Mouse (Mus musculus) left cerebral cortex, postnatal 10 days (tissue): ENCODE measurements around the gene Myo3b. TPM values are rescaled to one million over a fixed set of nuclear protein-coding genes. Genes with fewer than 3 reads are reported as not detected.
"Not testable (repeated sequence)": the region's sequence is repeated elsewhere in the genome, so short reads cannot be mapped to it uniquely, and the experiment has no call there.

Experiments
- DNase-seq, 2 experiments: peaks; one replicate each; pipeline ENCODE4 v3.0.0; 2021 to 2022; ENCODE audit warnings: low spot score in 2 of 2, mixed read lengths in 1 of 2; ENCODE audit errors: extremely low spot score in 1 of 2
- intact Hi-C: fragments of 180-260 bp; cut with DNase I; formaldehyde crosslinking; loops from one replicate; pipeline ENCODE4 v1.15.1; 2025
- total RNA-seq, 2 experiments: library from RNA; stranded (reverse); gene quantifications; 2 replicates each; pipeline ENCODE4 v1.2.3; 2021

The Myo3b gene
- total RNA-seq: 1 to 10 TPM; 1.1 to 1.9 TPM

DNA sequence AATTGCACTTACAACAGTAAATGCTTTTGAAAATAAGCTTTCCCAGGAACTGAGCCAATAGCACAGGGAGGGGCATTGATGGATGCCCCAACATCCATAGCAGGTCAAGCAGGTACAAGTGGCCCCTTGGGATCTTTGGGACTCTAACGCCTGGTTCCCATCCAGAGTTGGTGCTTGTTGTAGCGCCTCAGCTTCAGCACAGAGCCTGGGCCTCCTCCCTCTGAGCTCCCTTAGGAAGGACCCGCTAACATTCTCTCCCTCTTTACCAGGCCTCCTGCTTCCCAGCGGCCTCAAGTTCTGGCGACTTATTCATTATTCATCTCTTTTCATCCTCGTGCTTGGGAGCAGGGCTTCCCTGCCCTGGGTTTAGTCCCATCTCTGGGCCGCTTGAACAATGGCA lies at the start of gene Myo3b:
Gene Myo3b, plus strand, starts transcription at position 375 of the 400 bp plus-strand sequence.
- DNase-seq: no peak
- intact Hi-C loops: no loop called here

DNA sequence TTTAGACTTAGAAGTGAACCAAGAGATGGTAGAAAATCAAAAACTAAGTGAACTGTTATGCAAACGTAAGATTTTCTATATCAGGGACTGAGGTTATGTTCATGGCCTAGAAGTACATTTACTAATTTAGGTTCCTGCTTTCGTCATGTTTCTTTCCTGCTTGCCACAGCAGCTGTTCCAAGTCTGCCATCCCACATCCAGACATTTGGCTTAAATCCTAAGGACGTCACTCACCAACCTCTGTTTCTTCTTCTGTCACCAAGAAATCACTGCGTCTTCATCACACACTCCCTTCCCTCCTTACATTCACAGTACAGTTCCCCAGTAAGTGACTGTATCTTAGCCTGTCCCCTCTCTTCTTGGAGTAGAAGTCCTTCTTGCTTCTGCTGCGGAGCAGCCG lies 49.7 kb upstream of the Myo3b start:
- no peak for DNase-seq
- intact Hi-C loops: no loop called here

GRCm38 (mm10) chr2:69990647-69991046 lies 48.3 kb upstream of the Myo3b start:
- no peak for DNase-seq
- intact Hi-C loops: loop anchor here (10.0 kb wide), 1 partner anchor 246 kb away; no protein-coding TSS in a partner anchor

- intact Hi-C loops: loop anchor here (10.0 kb wide), 1 partner anchor 249 kb away; no protein-coding TSS in a partner anchor
- DNase-seq: not testable (repeated sequence)
Measured at GRCm38 (mm10) chr2:69994082-69994736, 44.7 kb upstream of the Myo3b start.

GRCm38 (mm10) chr2:69994779-69995178 lies 44.1 kb upstream of the Myo3b start:
- DNase-seq: no peak
- intact Hi-C loops: loop anchor here (10.0 kb wide), 1 partner anchor 250 kb away; no protein-coding TSS in a partner anchor

- intact Hi-C loops: loop anchor here (10.0 kb wide), 1 partner anchor 254 kb away; no protein-coding TSS in a partner anchor
- no peak for DNase-seq
Measured at GRCm38 (mm10) chr2:69999097-69999770, 39.7 kb upstream of the Myo3b start.

GRCm38 (mm10) chr2:70000316-70000715 lies 38.6 kb upstream of the Myo3b start:
- intact Hi-C loops: no loop called here

GRCm38 (mm10) chr2:70006492-70006891 lies 32.4 kb upstream of the Myo3b start:
- intact Hi-C loops: no loop called here
- no peak for DNase-seq

More at GRCm38 (mm10) chr2:70000316-70000715, 38.6 kb upstream of the Myo3b start:
- no peak for DNase-seq

GRCm38 (mm10) chr2:70012941-70013340 lies 26.0 kb upstream of the Myo3b start:
- no peak for DNase-seq
- intact Hi-C loops: no loop called here

DNA sequence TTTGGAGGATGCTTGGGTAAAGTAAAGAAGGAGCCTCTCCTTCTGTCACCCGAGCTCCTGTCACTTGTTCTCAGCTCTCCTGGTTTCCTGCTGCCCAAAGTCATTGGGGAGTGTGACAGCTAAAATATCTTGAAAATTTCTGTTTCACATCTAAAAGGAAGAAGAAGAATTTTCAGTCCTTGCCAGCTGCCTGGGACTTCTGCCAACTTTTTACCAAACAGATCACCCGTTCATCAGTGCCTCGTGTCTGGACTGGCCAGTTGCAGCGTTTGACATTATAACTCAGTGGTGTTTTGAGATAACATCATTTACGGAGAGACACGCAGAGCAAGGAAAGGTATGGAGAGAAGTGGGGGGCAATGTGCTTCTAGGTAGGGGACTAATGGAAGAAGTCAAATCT lies 20.7 kb upstream of the Myo3b start:
- intact Hi-C loops: no loop called here
- DNase-seq: peak in 1 of 2 experiments; percentile 41

DNA sequence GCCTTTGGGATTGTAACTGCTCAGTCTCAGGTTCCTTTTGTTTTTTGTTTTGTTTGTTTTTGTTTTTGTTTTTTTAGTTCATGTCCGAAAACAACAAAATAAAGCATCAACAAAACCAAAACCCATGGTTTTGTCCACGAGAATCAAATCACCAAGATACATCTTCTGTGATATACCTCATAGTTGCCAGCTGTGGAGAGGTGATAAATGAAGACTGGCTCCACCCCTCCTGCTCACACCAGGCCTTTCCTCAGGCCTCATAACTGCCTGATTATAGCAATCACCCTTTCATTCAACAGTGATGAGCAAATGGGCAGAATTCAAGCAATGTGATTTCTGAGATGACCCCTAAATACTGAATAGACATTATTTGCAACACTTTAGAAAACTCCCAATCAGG lies 14.5 kb upstream of the Myo3b start:
- intact Hi-C loops: no loop called here
- DNase-seq: no peak

DNA sequence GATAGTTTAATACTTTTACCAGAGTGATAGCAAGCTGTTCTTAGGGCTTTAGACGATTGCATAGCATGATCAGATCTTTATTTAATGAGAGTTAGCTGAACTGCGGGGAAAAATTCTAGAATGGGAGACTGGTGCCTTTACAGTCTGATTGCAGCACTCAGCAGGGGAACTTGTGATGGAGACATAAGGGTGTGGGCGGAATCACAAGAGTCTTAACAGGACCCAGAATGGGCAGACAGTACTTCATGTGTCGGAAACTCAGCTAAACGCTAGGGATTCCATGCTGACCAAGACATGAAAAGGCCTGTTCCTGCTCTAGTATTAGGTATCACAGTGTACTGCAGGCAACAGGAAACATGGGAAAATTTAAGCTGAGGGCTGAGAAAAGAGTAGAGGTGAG lies 13.2 kb upstream of the Myo3b start:
- intact Hi-C loops: no loop called here
- no peak for DNase-seq

- intact Hi-C loops: no loop called here
- DNase-seq: no peak
Measured at GRCm38 (mm10) chr2:70031472-70031871, 7.5 kb upstream of the Myo3b start.

GRCm38 (mm10) chr2:70034895-70035294 lies 4.0 kb upstream of the Myo3b start:
- DNase-seq: no peak
- intact Hi-C loops: no loop called here

GRCm38 (mm10) chr2:70035358-70035757 lies 3.6 kb upstream of the Myo3b start:
- no peak for DNase-seq
- intact Hi-C loops: no loop called here

DNA sequence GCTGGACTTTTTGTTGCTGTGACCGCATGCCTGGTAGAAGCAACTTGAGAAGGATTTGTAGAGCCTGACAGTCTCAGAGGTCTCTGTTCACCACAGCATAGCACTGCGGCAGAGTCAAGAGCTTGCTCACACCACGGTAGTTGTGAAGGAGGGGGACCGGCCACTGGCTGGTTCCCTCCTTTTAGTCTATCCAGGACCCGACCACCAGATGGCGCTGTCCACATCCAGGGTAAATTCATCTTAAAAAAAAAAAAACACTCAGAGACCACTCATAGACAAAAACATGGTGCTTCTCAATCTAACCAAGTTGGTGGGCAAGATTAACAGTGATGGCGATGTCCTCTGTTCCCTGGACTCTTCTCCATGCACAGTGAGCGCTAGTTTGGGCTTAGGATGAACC lies 1.7 kb upstream of the Myo3b start:
- intact Hi-C loops: no loop called here

GRCm38 (mm10) chr2:70044466-70044865 lies 5.5 kb downstream of the Myo3b start:
- intact Hi-C loops: no loop called here
- DNase-seq: no peak

More for the DNA sequence above, 1.7 kb upstream of the Myo3b start:
- DNase-seq: no peak

DNA sequence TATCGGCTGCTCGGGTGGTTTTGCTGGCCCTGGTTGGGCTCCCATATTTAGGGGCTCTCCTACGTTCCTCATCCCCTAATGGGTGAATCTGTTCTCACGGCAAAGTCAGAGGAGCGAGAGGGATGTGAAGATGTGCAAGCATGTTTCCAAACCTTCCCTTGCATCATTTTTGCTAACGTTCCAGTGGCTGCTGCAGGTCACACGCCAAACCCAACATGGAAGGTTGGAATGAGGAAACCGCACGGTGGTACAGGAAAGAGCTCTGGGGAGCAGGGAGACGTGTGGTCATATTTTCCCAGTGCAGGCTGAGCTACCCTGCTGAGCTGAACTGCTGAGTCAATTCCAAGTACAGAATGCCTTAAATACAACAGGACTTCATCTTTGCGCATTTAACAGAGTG lies 8.9 kb downstream of the Myo3b start:
- intact Hi-C loops: no loop called here
- no peak for DNase-seq

DNA sequence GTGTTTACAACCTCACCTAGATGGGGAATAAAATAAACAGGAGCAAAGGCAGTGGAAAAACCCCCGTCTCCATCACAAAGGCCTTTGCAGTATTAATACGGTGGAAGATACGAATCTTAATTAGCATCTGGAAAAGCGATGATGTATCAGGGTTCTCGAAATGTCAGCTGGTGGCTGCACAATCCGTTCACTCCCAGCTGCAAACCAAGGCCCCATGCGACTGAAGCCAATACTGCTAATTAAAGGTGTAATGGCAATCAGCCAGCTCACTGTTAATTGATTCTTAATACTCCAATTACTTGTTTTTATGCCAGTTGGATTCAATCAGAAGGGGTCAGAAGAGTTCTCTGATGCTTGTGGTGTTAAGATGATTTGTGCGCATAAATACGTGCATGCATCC lies 14.9 kb downstream of the Myo3b start:
- DNase-seq: no peak
- intact Hi-C loops: no loop called here

GRCm38 (mm10) chr2:70058201-70058600 lies 19.3 kb downstream of the Myo3b start:
- intact Hi-C loops: no loop called here
- DNase-seq: no peak
